Mouse (Mus musculus) monocyte, adult 59 days (primary cell): ENCODE results near the gene Dpm2. TPM values are rescaled to one million over a fixed set of nuclear protein-coding genes. Genes with fewer than 3 reads are reported as not detected.

Experiments
- total RNA-seq, 2 experiments: library from RNA; stranded (reverse); gene quantifications; one replicate each; pipeline ENCODE4 v1.2.4; 2023

Dpm2 gene
- total RNA-seq: 10 to 100 TPM; 57.0 to 70.0 TPM

DNA sequence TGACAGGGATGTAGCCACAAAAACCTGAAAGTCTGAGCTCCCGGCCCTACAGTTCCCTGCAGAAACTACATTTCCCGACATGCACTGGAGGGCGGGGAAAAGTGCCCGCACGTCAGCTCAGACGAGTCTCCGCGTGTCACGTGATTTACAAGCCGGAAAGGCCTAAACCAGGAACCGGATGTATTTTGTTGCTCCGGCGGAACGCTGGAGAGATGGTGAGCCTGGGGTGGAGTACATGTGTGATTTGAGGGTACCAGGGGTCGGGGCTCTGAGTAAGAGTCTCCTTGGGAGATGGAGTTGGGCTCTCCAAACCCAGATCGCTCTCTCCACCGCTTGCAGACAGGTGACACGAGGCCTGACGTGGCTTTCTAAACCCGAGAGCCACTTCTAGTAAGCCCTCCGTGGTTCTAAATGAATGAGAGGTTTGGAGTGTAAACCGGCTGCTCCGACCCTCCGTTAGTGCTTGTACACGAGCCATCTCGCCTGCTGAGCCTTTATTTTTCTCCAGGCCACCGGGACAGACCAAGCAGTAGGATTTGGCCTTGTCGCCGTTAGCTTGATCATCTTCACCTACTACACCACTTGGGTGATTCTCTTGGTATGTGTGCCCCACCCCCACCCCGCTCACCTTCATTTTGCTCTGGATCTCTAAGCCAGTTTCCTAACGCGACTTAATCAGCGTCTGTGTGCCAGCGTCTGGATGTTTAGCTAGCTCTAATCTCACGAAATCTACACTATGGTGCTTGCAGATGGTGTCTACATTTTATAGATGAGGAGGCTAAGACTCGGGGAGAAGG lies at the start of gene Dpm2:
Gene Dpm2, plus strand, starts transcription at position 161 of the 797 bp plus-strand sequence.

GRCm38 (mm10) chr2:32534733-32535471 lies 35.8 kb upstream of the Dpm2 start, which contains the start of gene Fam102a:
Gene Fam102a (plus strand): TSS chr2:32535332.

DNA sequence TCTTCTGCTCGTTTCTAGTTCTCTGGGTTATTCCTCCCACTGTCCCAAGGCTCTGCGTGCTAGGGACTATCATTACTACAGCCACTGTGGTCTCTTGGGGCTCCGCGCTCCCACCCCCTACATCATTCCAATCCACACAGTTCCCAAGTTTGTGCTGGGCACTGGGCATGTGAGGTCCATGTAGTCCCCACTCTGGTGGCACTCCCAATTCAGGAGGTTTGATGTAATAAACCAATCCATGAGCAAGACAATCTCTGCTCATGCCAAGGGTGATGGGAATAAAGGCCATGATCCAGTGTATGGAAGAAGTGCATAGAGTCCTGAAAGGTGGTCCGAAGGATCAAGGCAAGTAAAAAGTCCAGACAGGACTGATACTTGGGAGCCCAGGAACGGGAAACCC lies 3.8 kb downstream of the Dpm2 start, which contains the start of gene Pip5kl1:
Gene Pip5kl1, plus strand, starts transcription at position 301 of the 400 bp plus-strand sequence.

DNA sequence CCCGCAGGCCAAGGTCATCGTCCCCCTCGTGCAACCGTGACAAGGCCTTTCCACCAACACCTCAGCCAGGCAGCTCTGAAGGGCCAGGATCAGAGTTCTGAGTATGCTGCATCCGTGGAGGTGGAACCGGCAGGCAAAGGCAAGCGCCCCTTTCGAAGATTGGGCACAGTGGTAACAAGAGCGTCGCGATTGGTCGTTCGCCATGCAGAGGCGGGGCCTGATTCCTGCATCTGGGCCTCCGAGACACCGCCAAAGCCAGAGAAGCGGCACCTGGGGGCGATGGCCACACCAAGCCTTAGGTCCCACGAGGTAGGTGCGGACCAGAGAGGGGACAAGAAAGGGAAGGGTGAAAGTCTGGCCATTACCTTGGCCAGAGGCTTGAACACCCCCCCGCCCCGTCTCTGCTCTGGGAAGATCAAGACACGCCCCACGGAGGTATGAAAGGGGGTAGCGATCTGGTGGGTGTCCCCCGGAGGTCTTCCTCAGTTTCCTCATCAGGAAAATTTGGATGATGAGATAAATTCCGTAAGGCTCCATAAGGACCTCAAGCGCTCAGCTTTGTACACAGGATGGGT lies 5.0 kb downstream of the Dpm2 start, which contains the start of gene 9430097D07Rik:
Gene 9430097D07Rik, minus strand, starts transcription at position 99 of the 575 bp plus-strand sequence.

GRCm38 (mm10) chr2:32586871-32587351 lies 16.3 kb downstream of the Dpm2 start, which contains the start of gene St6galnac4:
Gene St6galnac4 (plus strand): TSS chr2:32587095.

GRCm38 (mm10) chr2:32599409-32599808 lies 28.8 kb downstream of the Dpm2 start, which contains the start of gene St6galnac6:
Gene St6galnac6 (plus strand): TSS chr2:32599709.

GRCm38 (mm10) chr2:32621517-32621859 lies 50.8 kb downstream of the Dpm2 start, which contains the start of gene Ak1:
Gene Ak1 (plus strand): TSS chr2:32621758.

Other genes starting within 250 kb of the Dpm2 start
- 100 to 1,000 TPM in 1 of 2 experiments, 10 to 100 TPM in 1; 97.5 to 110 TPM for gene Ciz1, start 218.5 kb upstream of the Dpm2 start, total RNA-seq
- gene Dnm1, start 217.5 kb upstream of the Dpm2 start, total RNA-seq: under 1 TPM; 0.55 to 0.79 TPM
- 10 to 100 TPM; 17.3 to 23.5 TPM for gene 1110008P14Rik, start 188.9 kb upstream of the Dpm2 start, total RNA-seq
- 1 to 10 TPM; 1.8 to 3.3 TPM for gene Lcn2, start 182.6 kb upstream of the Dpm2 start, total RNA-seq
- gene Ptges2, start 175.0 kb upstream of the Dpm2 start, total RNA-seq: 1 to 10 TPM; 7.3 to 9.8 TPM
- gene Naif1, start 120.4 kb upstream of the Dpm2 start, total RNA-seq: 1 to 10 TPM; 6.8 to 9.2 TPM
- gene Slc25a25, start 119.4 kb upstream of the Dpm2 start, total RNA-seq: 10 to 100 TPM; 34.8 to 35.2 TPM
- gene Fam102a, start 35.5 kb upstream of the Dpm2 start, total RNA-seq: 10 to 100 TPM; 18.9 to 19.9 TPM
- gene Pip5kl1, start 3.9 kb downstream of the Dpm2 start, total RNA-seq: under 1 TPM in 1 of 2 experiments, not detected in 1; 0.45 TPM
- gene 9430097D07Rik, start 4.8 kb downstream of the Dpm2 start, total RNA-seq: not detected
- 10 to 100 TPM; 44.7 to 45.7 TPM for gene St6galnac4, start 16.2 kb downstream of the Dpm2 start, total RNA-seq
- gene St6galnac6, start 28.9 kb downstream of the Dpm2 start, total RNA-seq: 10 to 100 TPM; 40.6 to 40.8 TPM
- under 1 TPM; 0.43 to 0.45 TPM for gene Ak1, start 50.9 kb downstream of the Dpm2 start, total RNA-seq
- gene Eng, start 75.7 kb downstream of the Dpm2 start, total RNA-seq: 10 to 100 TPM; 25.0 to 28.9 TPM
- 1 to 10 TPM; 6.6 to 9.1 TPM for gene Fpgs, start 133.3 kb downstream of the Dpm2 start, total RNA-seq
- 100 to 1,000 TPM; 175 to 202 TPM for gene Cdk9, start 142.2 kb downstream of the Dpm2 start, total RNA-seq
- 100 to 1,000 TPM in 1 of 2 experiments, 10 to 100 TPM in 1; 91.5 to 106 TPM for gene Sh2d3c, start 150.2 kb downstream of the Dpm2 start, total RNA-seq
- not detected for gene 6330409D20Rik, start 170.2 kb downstream of the Dpm2 start, total RNA-seq
- gene Tor2a, start 186.4 kb downstream of the Dpm2 start, total RNA-seq: 10 to 100 TPM; 22.6 to 23.5 TPM
- not detected for gene Ttc16, start 204.8 kb downstream of the Dpm2 start, total RNA-seq
- gene Ptrh1, start 204.9 kb downstream of the Dpm2 start, total RNA-seq: 1 to 10 TPM; 2.8 to 5.7 TPM
- not detected for gene Cfap157, start 213.6 kb downstream of the Dpm2 start, total RNA-seq